Mouse (Mus musculus): ENCODE results near the gene Ciart. TPM values are rescaled to one million over a fixed set of nuclear protein-coding genes. Genes with fewer than 3 reads are reported as not detected.

The Ciart gene
- total and polyA plus RNA-seq, 3 experiments = 1.0 to 5.1 (median 1.0) TPM

DNA sequence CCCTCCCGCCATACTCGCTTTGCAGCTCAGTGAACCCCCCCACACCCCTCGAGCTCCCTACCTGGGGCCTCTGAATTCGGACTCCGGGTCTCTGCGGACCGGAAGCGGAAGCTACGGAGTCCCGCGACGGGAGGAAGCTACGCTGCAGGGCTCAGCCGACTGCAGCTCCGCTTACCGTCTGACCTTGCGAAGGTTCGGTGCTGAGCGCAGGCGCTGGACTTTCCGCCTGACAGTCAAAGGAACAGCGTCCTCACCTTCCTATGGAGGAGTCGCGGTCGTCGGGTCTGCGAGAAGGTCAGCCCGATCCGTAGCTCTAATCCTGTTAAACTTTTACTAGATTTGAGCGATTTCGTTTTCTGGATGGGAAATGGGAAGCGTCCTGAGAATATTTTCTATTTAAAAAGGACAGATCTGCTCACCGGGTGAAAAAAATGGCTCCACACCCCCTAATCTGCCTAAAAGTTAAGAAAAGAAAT lies 10.6 kb downstream of the Ciart start, which contains the start of gene Mrps21:
Gene Mrps21, minus strand, starts transcription at position 128 of the 476 bp plus-strand sequence.
- Histone ChIP-seq H3K27ac (ENCODE audit: insufficient read depth, low read depth) (peak within 1 kb of the TSS; percentile 47), H3K4me2 (ENCODE audit: insufficient read depth, low read depth, poor library complexity, severe bottlenecking) (peak within 1 kb of the TSS; percentile 96), H3K27me3 (replicated peaks) (no peaks in the 10 kb centered on the region), H3K36me3 (replicated peaks in 1 of 2; ENCODE audit: control insufficient read depth in 1 of 2, insufficient read depth in 1 of 2, low read length in 1 of 2) (peaks cover 25 to 60% of the 10 kb centered on the region in 2 experiments), H3K4me3 (replicated peaks in 1 of 3; ENCODE audit: low read depth in 2 of 3, low read length in 2 of 3, poor library complexity in 1 of 3) (peak within 1 kb of the TSS; percentile 68 to 96 (median 94)), H3K79me2 (replicated peaks; ENCODE audit: control insufficient read depth, extremely low read depth, insufficient read depth, poor library complexity, severe bottlenecking) (peaks cover 43% of the 10 kb centered on the region), H3K4me1 (ENCODE audit: control insufficient read depth in 1 of 2, insufficient read depth in 2 of 2) (peaks cover 3 to 19% of the 10 kb centered on the region in 2 experiments; a peak in 3 of 4 replicates), H3K9me3 (replicated peaks; ENCODE audit: low read length) (no peaks in the 10 kb centered on the region), H3K9ac (ENCODE audit: insufficient read depth, low read depth) (peak within 1 kb of the TSS; percentile 91)
- dilution Hi-C loops (cut with MboI; ENCODE audit: extremely low pct_ligation_motif_present, extremely low pct_unique_long_range_greater_than_20kb, low sequenced_read_pairs) (no loop called here), in situ Hi-C loops (cut with MboI; ENCODE audit: low pct_ligation_motif_present, low pct_unique_long_range_greater_than_20kb, low sequenced_read_pairs) (no loop called here)
- TF ChIP-seq ZC3H11A (IDR thresholded peaks at IDR 0.05; ENCODE audit: low read depth, low read length) = no peak
- peak; percentile 78; the same call in 1 of the 2 replicates for TF ChIP-seq KAT2A (IDR thresholded peaks at IDR 0.05; ENCODE audit: insufficient replicate concordance, low read length)
- no peak; the same call in 1 of the 2 replicates for TF ChIP-seq CHD2 (IDR thresholded peaks at IDR 0.05; ENCODE audit: low read length)
- TF ChIP-seq E2F4 (IDR thresholded peaks at IDR 0.05; ENCODE audit: insufficient replicate concordance, low read depth, low read length) = no peak
- TF ChIP-seq SIN3A (IDR thresholded peaks at IDR 0.05; ENCODE audit: low read length) = peak; percentile 76
- TF ChIP-seq IRF4 (IDR thresholded peaks at IDR 0.05; ENCODE audit: low read depth, low read length) = peak; percentile 69
- TF ChIP-seq MAFK (IDR thresholded peaks at IDR 0.05; ENCODE audit: insufficient replicate concordance, low read length) = no peak
- TF ChIP-seq MAX (IDR thresholded peaks at IDR 0.05; ENCODE audit: low read length) = no peak
- TF ChIP-seq SMC3 (IDR thresholded peaks at IDR 0.05; ENCODE audit: low read depth, low read length) = no peak
- TF ChIP-seq ZKSCAN1 (IDR thresholded peaks at IDR 0.05; ENCODE audit: borderline replicate concordance, low read depth, low read length) = no peak
- peak; percentile 38; the same call in 1 of the 2 replicates for TF ChIP-seq ETS1 (conservative IDR thresholded peaks at IDR 0.05; ENCODE audit: low read depth, low read length)
- TF ChIP-seq NRF1 (IDR thresholded peaks at IDR 0.05; ENCODE audit: low read depth, low read length) = peak; percentile 90
- TF ChIP-seq TBP (conservative IDR thresholded peaks at IDR 0.05; ENCODE audit: low read depth, low read length) = peak; percentile 90
- no peak for TF ChIP-seq MYC (IDR thresholded peaks at IDR 0.05; ENCODE audit: low read depth, low read length)
- peak; percentile 99 for TF ChIP-seq POLR2A (IDR thresholded peaks at IDR 0.05; ENCODE audit: low read depth, low read length)
- 0 out of 2 replicates have a peak, but pooled peaks have one; percentile 37 for TF ChIP-seq MAZ (IDR thresholded peaks at IDR 0.05; ENCODE audit: low read depth, low read length)
- no peak; the same call in 1 of the 2 replicates for TF ChIP-seq RAD21 (IDR thresholded peaks at IDR 0.05; ENCODE audit: low read depth, low read length)
- peak; percentile 72 for TF ChIP-seq POLR2AphosphoS2 (IDR thresholded peaks at IDR 0.05; ENCODE audit: low read depth, low read length)
- peak; percentile 60 for TF ChIP-seq BHLHE40 (IDR thresholded peaks at IDR 0.05; ENCODE audit: low read depth, low read length)
- no peak for TF ChIP-seq USF2 (conservative IDR thresholded peaks at IDR 0.05; ENCODE audit: low read depth, low read length)
- TF ChIP-seq ELF1 (IDR thresholded peaks at IDR 0.05; ENCODE audit: low read depth, low read length) = peak; percentile 91
- TF ChIP-seq MXI1 (IDR thresholded peaks at IDR 0.05; ENCODE audit: low read depth, low read length) = no peak
- no peak for TF ChIP-seq PAX5 (IDR thresholded peaks at IDR 0.05; ENCODE audit: low read length)
- TF ChIP-seq ZMIZ1 (IDR thresholded peaks at IDR 0.05; ENCODE audit: low read depth, low read length) = peak; percentile 65; the same call in 1 of the 2 replicates
- TF ChIP-seq TCF12 (IDR thresholded peaks at IDR 0.05; ENCODE audit: low read depth, low read length) = peak; percentile 95
- no peak for TF ChIP-seq USF1 (IDR thresholded peaks at IDR 0.05; ENCODE audit: low read depth, low read length)
- TF ChIP-seq MEF2A (IDR thresholded peaks at IDR 0.05; ENCODE audit: borderline replicate concordance, low read depth, low read length) = peak; percentile 58; the same call in 1 of the 2 replicates
- no peak for TF ChIP-seq CHD1 (IDR thresholded peaks at IDR 0.05; ENCODE audit: low read depth, low read length)
- TF ChIP-seq UBTF (IDR thresholded peaks at IDR 0.05; ENCODE audit: low read depth, low read length) = peak; percentile 62; the same call in 1 of the 2 replicates
- peak; percentile 95; the same call in 1 of the 2 replicates for TF ChIP-seq NELFE (IDR thresholded peaks at IDR 0.05; ENCODE audit: low read depth, low read length)
- TF ChIP-seq RCOR1 (conservative IDR thresholded peaks at IDR 0.05; ENCODE audit: low read depth, low read length) = no peak
- TF ChIP-seq ZNF384 (IDR thresholded peaks at IDR 0.05; ENCODE audit: low read depth, low read length) = peak; percentile 55
- TF ChIP-seq EP300 (IDR thresholded peaks at IDR 0.05; ENCODE audit: low read length) = no peak
- TF ChIP-seq CTCF (conservative IDR thresholded peaks at IDR 0.05 in 1 of 2, IDR thresholded peaks at IDR 0.05 in 1 of 2; ENCODE audit: low read depth in 2 of 2, low read length in 2 of 2) = no peak
- peak; percentile 90 for TF ChIP-seq HCFC1 (IDR thresholded peaks at IDR 0.05; ENCODE audit: low read depth, low read length)
- no peak for TF ChIP-seq JUN (IDR thresholded peaks at IDR 0.05; ENCODE audit: insufficient read depth, low read depth, low read length)
- no peak; the same call in 1 of the 2 replicates for TF ChIP-seq GABPA (IDR thresholded peaks at IDR 0.05; ENCODE audit: insufficient replicate concordance, low read depth, low read length)
- TF ChIP-seq JUND (conservative IDR thresholded peaks at IDR 0.05; ENCODE audit: low read depth, low read length) = no peak
- DNase-seq (ENCODE audit: extremely low read depth) = peak; percentile 92
